Mouse (Mus musculus): ENCODE data around the gene Aldh1l1. TPM values are rescaled to one million over a fixed set of nuclear protein-coding genes. Genes with fewer than 3 reads are reported as not detected.
A peak's percentile ranks its signal among the peaks of the same experiment; 100 is the strongest.

Aldh1l1 gene
- polyA plus RNA-seq, 1 experiment: 17.9 TPM

DNA sequence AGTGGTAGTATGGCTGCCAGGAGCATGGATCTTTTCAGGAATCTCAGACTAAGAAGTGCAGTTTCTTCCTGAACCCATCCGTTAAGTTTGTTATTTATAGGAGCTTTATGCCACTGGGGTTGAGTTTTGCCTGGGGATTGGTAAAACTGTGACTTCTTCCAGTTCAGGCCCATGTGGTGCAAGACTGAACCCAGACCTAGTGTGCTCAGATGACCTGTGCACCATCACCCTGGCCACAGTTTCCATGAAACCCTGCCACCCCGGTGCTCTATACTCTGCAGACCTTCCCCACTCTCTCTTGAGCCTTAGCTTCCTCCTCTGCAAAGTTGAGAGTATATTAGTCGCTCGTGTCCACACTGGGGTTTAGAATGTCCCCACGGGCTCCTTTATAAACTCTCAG is 26.2 kb downstream of the Aldh1l1 start:
- 83% methylated on average over 5 of the region's 5 CpGs for WGBS
- peaks cover 17% of the 10 kb centered on the region for H3K4me1 ChIP-seq (ENCODE audit: control insufficient read depth, insufficient read depth, low read length)
- no peak overlapping the region for H3K4me3 ChIP-seq (replicated peaks; ENCODE audit: extremely low read depth, low read depth, low read length)
- DNase-seq: no peak
- TF ChIP-seq CTCF (IDR thresholded peaks at IDR 0.05; ENCODE audit: insufficient read depth, low read length): no peak

DNA sequence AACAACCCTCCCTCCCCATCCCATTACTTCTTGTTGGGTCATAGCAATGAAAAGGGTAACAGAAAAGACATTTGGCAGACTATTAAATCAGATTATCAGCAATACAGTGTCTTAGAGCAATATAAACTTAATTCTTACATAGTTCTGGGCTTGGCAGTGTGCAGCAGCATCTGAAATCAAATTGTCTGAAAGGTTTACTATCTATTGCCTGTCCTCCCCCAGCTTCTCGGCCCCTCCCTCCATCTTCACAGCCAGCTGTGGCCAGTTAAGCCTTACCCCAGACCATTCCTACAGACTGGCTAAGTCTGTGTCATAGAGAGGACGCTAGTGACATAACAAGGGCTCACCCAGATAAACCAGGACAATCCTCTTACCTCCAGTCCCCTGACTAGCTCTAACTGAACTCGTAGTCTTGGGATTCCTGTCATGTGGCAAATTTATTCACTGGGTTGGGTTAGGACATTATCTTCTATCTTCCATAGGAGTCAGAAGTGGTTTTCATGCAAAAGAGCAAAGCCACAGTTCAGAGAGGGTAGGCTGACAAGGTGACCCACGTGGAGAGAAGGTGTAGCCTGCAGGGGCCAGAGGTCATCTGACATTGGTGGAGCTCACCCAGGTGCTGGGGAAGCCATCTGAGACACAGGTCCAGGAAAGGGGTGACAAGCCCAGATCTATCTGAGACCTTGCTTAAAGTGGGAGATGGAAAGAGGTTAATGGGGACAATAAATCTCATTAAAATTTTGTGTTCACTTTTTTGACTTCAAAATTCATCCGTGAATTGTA is 27.0 kb downstream of the Aldh1l1 start:
- WGBS: 72% methylated on average over 5 of the region's 5 CpGs

DNA sequence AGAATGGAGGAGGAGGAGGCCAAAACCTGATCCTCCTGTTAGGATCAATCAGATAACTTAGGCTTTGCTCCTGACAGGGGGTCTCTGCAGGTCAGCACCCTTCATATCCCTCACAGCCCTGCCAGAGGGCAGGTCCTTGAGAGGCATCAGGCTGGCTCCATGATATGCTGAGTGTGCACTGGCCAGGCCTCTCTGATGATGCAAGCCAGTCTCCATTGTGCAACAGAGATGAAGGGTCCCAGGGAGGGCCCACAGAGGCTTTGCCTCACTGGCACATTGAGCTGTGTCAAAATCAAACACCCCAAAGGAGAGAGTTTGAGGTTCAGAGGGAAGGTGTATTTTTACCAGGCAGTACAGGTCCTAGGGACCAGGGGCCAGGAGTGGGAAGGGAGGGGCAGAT is 28.1 kb downstream of the Aldh1l1 start:
- H3K4me3 ChIP-seq (replicated peaks; ENCODE audit: extremely low read depth, low read depth, low read length): no peak overlapping the region
- DNase-seq: peak; percentile 48
- peaks cover 3% of the 10 kb centered on the region; the same call in 1 of the 2 replicates for H3K4me1 ChIP-seq (ENCODE audit: control insufficient read depth, insufficient read depth, low read length)
- TF ChIP-seq CTCF (IDR thresholded peaks at IDR 0.05; ENCODE audit: insufficient read depth, low read length): no peak
- TF ChIP-seq POLR2A (IDR thresholded peaks at IDR 0.05; ENCODE audit: borderline replicate concordance, extremely low read depth, low read depth, low read length): no peak

More for the DNA sequence above, 27.0 kb downstream of the Aldh1l1 start:
- Histone ChIP-seq H3K4me3 (replicated peaks; ENCODE audit: extremely low read depth, low read depth, low read length) (no peak overlapping the region), H3K4me1 (ENCODE audit: control insufficient read depth, insufficient read depth, low read length) (peaks cover 10% of the 10 kb centered on the region; the same call in 1 of the 2 replicates)
- DNase-seq: no peak
- no peak for TF ChIP-seq POLR2A (IDR thresholded peaks at IDR 0.05; ENCODE audit: borderline replicate concordance, extremely low read depth, low read depth, low read length)
- TF ChIP-seq CTCF (IDR thresholded peaks at IDR 0.05; ENCODE audit: insufficient read depth, low read length): no peak

DNA sequence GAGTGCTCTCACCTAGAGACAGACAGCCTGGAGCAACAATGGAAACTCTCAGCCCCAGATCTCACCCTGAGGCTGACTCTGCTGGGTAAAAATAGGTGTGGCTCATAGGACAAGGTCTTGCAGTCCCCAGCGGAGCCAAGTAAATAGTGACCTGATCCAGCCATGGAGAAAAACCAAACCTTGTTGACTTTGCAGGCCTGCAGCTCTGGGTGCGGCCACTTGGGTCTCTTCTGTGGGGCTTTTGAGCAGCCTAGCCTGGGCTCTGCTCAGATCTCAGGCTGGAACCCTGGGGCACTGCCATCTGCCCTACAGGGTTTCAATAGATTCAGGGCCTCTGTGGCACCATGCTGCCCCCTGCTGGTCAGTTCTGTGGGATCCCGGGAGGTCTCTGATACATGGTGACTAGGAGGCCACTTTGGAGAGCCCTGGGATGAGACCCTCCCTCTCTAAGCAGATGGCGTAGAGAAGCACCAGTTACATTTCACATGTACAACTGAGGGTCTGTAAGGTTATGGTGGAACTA is 28.7 kb downstream of the Aldh1l1 start:
- Histone ChIP-seq H3K4me1 (ENCODE audit: control insufficient read depth, insufficient read depth, low read length) (peaks cover 3% of the 10 kb centered on the region; the same call in 1 of the 2 replicates), H3K4me3 (replicated peaks; ENCODE audit: extremely low read depth, low read depth, low read length) (no peak overlapping the region)
- WGBS: 28% methylated on average over 4 of the region's 4 CpGs
- peak; percentile 94 for DNase-seq
- TF ChIP-seq POLR2A (IDR thresholded peaks at IDR 0.05; ENCODE audit: borderline replicate concordance, extremely low read depth, low read depth, low read length) (no peak), CTCF (IDR thresholded peaks at IDR 0.05; ENCODE audit: insufficient read depth, low read length) (peak; percentile 81)

DNA sequence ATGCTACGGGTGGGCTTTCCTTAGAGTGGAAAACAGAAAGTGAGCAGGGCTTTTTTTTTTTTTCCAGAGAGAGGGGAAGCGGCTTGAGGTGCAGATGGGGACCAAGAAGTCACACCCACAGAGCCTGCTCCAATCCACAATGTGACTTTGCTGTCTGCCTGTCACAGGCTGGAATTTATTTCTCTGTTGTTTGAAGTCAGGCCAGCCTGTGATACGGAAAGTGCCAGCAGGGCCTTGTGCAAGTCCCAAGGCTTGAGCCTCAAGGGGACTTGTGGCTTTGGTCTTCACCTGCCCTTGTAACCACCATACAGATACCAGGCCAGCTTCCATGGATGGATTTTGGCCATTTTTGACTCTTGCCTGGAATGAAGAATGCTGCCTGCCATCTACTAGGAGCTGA is 32.7 kb downstream of the Aldh1l1 start:
- H3K4me1 ChIP-seq (ENCODE audit: control insufficient read depth, insufficient read depth, low read length): peaks cover 3% of the 10 kb centered on the region; the same call in 1 of the 2 replicates
- 24% methylated on average over 3 of the region's 3 CpGs for WGBS
- no peak for DNase-seq
- TF ChIP-seq CTCF (IDR thresholded peaks at IDR 0.05; ENCODE audit: insufficient read depth, low read length) (no peak), POLR2A (IDR thresholded peaks at IDR 0.05; ENCODE audit: borderline replicate concordance, extremely low read depth, low read depth, low read length) (no peak)
- H3K4me3 ChIP-seq (replicated peaks; ENCODE audit: extremely low read depth, low read depth, low read length): no peak overlapping the region

DNA sequence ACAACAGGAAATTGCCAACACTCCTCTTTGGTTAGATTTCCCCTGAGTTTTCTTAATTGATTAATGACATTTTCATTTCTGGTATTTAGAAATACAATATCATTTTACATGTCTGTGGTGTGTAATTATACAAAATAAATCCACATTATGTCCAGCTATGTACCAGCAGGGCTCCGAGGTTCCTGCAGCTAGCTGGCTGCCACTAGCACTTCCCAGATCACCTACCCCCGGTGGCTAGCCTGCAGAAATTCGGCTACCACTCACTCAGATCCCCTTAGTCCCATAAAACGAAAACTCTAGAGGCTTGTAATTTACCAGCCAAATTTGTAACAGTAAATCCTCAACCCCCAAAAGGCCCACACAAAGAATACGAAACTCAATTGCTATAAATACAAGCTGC is 33.1 kb downstream of the Aldh1l1 start:
- WGBS: 50% methylated on average over 5 of the region's 5 CpGs
- peaks cover 3% of the 10 kb centered on the region; the same call in 1 of the 2 replicates for H3K4me1 ChIP-seq (ENCODE audit: control insufficient read depth, insufficient read depth, low read length)
- no peak for DNase-seq
- no peak overlapping the region for H3K4me3 ChIP-seq (replicated peaks; ENCODE audit: extremely low read depth, low read depth, low read length)
- TF ChIP-seq CTCF (IDR thresholded peaks at IDR 0.05; ENCODE audit: insufficient read depth, low read length) (no peak), POLR2A (IDR thresholded peaks at IDR 0.05; ENCODE audit: borderline replicate concordance, extremely low read depth, low read depth, low read length) (no peak)

DNA sequence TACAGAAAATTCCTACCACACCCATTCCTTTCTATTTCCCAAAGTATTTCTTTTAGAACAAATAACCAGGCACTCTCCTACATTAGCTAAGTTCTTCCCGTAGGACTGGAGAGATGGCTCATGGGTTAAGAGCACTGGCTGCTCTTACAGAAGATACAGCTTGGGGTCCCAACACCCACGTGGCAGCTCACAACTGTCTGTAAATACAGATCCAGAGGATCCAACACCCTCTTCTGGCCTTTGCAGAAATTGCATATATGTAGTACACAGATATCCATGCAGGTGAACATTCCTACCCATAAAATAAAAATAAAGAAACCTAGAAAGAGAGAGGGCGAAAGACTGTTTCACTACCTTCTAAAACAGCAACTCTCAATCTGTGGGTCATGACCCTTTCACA is 40.2 kb downstream of the Aldh1l1 start:
- no peak for TF ChIP-seq POLR2A (IDR thresholded peaks at IDR 0.05; ENCODE audit: borderline replicate concordance, extremely low read depth, low read depth, low read length)
- no peak for TF ChIP-seq CTCF (IDR thresholded peaks at IDR 0.05; ENCODE audit: insufficient read depth, low read length)
- Histone ChIP-seq H3K4me1 (ENCODE audit: control insufficient read depth, insufficient read depth, low read length) (no peaks in the 10 kb centered on the region), H3K4me3 (replicated peaks; ENCODE audit: extremely low read depth, low read depth, low read length) (no peak overlapping the region)
- no peak for DNase-seq
- WGBS: 64% methylated on average over 3 of the region's 3 CpGs

DNA sequence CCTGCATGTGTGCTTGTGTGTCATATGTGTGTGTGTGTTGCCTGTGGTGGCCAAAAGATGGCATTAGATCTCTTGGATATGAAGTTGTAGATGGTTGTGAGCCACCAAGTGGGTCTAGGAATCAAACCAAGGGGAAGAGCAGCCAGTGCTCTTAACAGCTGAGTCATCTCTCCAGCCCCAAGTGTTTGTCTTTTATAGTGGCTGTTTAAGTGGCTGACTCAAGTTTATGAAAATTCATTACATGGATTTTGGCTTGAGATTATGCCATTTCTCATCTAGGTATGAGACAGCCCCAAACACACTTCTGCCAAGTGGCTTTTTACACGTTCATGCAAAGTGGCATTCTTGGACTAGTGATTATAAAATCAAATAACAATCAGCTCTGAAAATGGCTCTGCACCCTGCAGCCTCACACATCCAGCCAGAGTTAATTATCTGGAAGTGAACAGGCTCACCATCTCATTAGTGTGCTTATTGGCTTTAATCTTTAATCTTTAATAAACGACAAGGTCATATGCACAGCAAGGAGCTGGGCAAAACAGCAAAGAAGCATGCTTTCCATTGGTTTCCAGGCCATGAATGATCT is 43.3 kb downstream of the Aldh1l1 start:
- WGBS: 47% methylated on average over 2 of the region's 2 CpGs
- TF ChIP-seq CTCF (IDR thresholded peaks at IDR 0.05; ENCODE audit: insufficient read depth, low read length): no peak
- TF ChIP-seq POLR2A (IDR thresholded peaks at IDR 0.05; ENCODE audit: borderline replicate concordance, extremely low read depth, low read depth, low read length): no peak
- no peaks in the 10 kb centered on the region for H3K4me1 ChIP-seq (ENCODE audit: control insufficient read depth, insufficient read depth, low read length)
- H3K4me3 ChIP-seq (replicated peaks; ENCODE audit: extremely low read depth, low read depth, low read length): no peak overlapping the region
- DNase-seq: no peak

DNA sequence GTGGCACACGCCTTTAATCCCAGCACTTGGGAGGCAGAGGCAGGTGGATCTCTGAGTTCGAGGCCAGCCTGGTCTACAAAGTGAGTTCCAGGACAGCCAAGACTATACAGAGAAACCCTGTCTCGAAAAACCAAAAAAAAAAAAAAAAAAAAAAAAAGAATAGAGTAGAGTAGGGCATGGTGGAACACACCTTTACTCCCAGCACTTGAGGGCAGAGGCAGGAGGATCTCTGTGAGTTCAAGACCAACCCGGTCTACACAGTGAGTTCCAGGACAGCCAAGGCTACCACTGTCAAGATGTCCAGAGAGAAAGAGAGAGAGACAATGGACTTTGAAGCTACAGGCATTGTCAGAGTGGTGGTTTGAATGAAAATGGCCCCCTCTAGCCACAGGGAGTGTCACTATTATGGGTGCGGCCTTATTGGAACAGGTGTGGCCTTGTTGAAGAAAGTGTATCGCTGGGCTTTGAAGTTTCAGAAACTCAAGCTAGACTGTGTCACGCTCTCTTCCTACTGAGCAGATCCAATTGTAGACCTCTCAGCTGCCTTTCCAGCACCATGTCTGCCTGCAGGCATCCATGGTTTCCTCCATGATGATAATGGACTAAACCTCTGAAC is 46.5 kb downstream of the Aldh1l1 start:
- Histone ChIP-seq H3K4me1 (ENCODE audit: control insufficient read depth, insufficient read depth, low read length) (no peaks in the 10 kb centered on the region), H3K4me3 (replicated peaks; ENCODE audit: extremely low read depth, low read depth, low read length) (no peak overlapping the region)
- no peak for TF ChIP-seq POLR2A (IDR thresholded peaks at IDR 0.05; ENCODE audit: borderline replicate concordance, extremely low read depth, low read depth, low read length)
- no peak for DNase-seq
- 95% methylated on average over 6 of the region's 7 CpGs for WGBS
